Mouse (Mus musculus): Measurements from ENCODE around the gene Gpm6b. TPM values are rescaled to one million over a fixed set of nuclear protein-coding genes. Genes with fewer than 3 reads are reported as not detected.

Gpm6b gene
- polyA plus RNA-seq, 1 experiment: 403 TPM

- no peak for TF ChIP-seq POLR2A (IDR thresholded peaks at IDR 0.05; ENCODE audit: insufficient read depth, low read depth, low read length)
- no peak for TF ChIP-seq CTCF (IDR thresholded peaks at IDR 0.05; ENCODE audit: insufficient read depth, low read depth, low read length)
- 89% methylated on average over 3 of the region's 3 CpGs for WGBS
- peaks cover 2% of the 10 kb centered on the region; the same call in 1 of the 2 replicates for H3K4me1 ChIP-seq (ENCODE audit: control insufficient read depth, insufficient read depth, low read length)
Observed at GRCm38 (mm10) chrX:166229750-166230149, 9.0 kb upstream of the Gpm6b start.

GRCm38 (mm10) chrX:166230515-166231267, 8.0 kb upstream of the Gpm6b start:
- WGBS: 91% methylated on average over 6 of the region's 6 CpGs
- H3K4me1 ChIP-seq (ENCODE audit: control insufficient read depth, insufficient read depth, low read length): peaks cover 2% of the 10 kb centered on the region; the same call in 1 of the 2 replicates
- no peak for TF ChIP-seq CTCF (IDR thresholded peaks at IDR 0.05; ENCODE audit: insufficient read depth, low read depth, low read length)
- TF ChIP-seq POLR2A (IDR thresholded peaks at IDR 0.05; ENCODE audit: insufficient read depth, low read depth, low read length): no peak

More at GRCm38 (mm10) chrX:166229750-166230149, 9.0 kb upstream of the Gpm6b start:
- H3K4me3 ChIP-seq (ENCODE audit: insufficient read depth, low read depth, low read length): no peak overlapping the region
- H3K27ac ChIP-seq (ENCODE audit: insufficient read depth, low read depth, low read length): no peak overlapping the region

DNA sequence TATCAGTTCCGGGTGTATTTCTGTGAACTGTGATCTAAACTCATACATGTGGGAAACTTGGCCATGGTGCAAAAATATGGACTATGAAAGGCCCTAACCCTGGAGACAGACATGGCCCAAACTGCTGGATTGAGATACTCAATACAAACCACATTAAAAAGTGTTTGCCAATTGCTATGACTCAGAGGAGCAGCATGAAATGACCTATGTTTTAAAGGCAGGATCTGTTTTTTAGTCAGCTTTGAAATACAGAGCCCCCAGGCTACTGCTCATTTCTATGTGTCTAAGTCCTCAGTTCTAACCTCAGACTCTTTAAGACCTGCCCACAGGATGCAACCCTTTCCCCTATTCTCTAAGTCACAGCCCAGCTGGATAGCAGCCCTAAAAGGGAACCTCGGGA, 2.6 kb upstream of the Gpm6b start:
- TF ChIP-seq POLR2A (IDR thresholded peaks at IDR 0.05; ENCODE audit: insufficient read depth, low read depth, low read length): no peak
- TF ChIP-seq CTCF (IDR thresholded peaks at IDR 0.05; ENCODE audit: insufficient read depth, low read depth, low read length): no peak
- Histone ChIP-seq H3K4me1 (ENCODE audit: control insufficient read depth, insufficient read depth, low read length) (no peaks in the 10 kb centered on the region; the same call in 1 of the 2 replicates), H3K27ac (ENCODE audit: insufficient read depth, low read depth, low read length) (no peak overlapping the region), H3K4me3 (ENCODE audit: insufficient read depth, low read depth, low read length) (no peak overlapping the region)
- WGBS: 60% methylated on average over 2 of the region's 2 CpGs

More at GRCm38 (mm10) chrX:166230515-166231267, 8.0 kb upstream of the Gpm6b start:
- Histone ChIP-seq H3K4me3 (ENCODE audit: insufficient read depth, low read depth, low read length) (no peak overlapping the region), H3K27ac (ENCODE audit: insufficient read depth, low read depth, low read length) (no peak overlapping the region)

GRCm38 (mm10) chrX:166239520-166239919, 809 bp downstream of the Gpm6b start:
- 0 out of 2 replicates have a peak overlapping the region, but pooled peaks have one; percentile 40 for H3K27ac ChIP-seq (ENCODE audit: insufficient read depth, low read depth, low read length)
- peak overlapping the region; percentile 82 for H3K4me3 ChIP-seq (ENCODE audit: insufficient read depth, low read depth, low read length)
- TF ChIP-seq CTCF (IDR thresholded peaks at IDR 0.05; ENCODE audit: insufficient read depth, low read depth, low read length): no peak
- 23% methylated on average over 13 of the region's 13 CpGs for WGBS
- no peaks in the 10 kb centered on the region; the same call in 1 of the 2 replicates for H3K4me1 ChIP-seq (ENCODE audit: control insufficient read depth, insufficient read depth, low read length)

DNA sequence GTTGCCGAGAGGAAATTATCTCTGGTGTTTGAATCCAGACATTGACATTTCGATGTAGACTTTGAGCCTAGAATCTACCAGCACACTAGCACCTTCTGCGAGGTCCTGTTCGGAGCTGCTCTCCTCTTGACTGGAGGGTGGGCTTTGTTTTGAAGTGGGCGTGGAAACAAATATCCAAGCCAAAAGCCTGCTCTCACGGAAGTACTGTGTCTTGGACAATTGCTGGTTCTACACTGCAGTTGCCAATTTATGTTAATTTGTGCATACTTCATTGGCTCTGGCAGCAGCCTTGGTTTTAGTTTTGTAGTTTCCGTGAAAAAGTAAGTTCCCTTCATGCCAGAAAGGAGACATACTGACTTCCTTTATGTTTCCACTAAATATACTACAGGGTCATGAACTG, 2.0 kb downstream of the Gpm6b start:
- no peak overlapping the region for H3K4me3 ChIP-seq (ENCODE audit: insufficient read depth, low read depth, low read length)
- WGBS: 63% methylated on average over 7 of the region's 7 CpGs
- no peaks in the 10 kb centered on the region; the same call in 1 of the 2 replicates for H3K4me1 ChIP-seq (ENCODE audit: control insufficient read depth, insufficient read depth, low read length)
- H3K27ac ChIP-seq (ENCODE audit: insufficient read depth, low read depth, low read length): no peak overlapping the region
- no peak for TF ChIP-seq POLR2A (IDR thresholded peaks at IDR 0.05; ENCODE audit: insufficient read depth, low read depth, low read length)
- no peak for TF ChIP-seq CTCF (IDR thresholded peaks at IDR 0.05; ENCODE audit: insufficient read depth, low read depth, low read length)

DNA sequence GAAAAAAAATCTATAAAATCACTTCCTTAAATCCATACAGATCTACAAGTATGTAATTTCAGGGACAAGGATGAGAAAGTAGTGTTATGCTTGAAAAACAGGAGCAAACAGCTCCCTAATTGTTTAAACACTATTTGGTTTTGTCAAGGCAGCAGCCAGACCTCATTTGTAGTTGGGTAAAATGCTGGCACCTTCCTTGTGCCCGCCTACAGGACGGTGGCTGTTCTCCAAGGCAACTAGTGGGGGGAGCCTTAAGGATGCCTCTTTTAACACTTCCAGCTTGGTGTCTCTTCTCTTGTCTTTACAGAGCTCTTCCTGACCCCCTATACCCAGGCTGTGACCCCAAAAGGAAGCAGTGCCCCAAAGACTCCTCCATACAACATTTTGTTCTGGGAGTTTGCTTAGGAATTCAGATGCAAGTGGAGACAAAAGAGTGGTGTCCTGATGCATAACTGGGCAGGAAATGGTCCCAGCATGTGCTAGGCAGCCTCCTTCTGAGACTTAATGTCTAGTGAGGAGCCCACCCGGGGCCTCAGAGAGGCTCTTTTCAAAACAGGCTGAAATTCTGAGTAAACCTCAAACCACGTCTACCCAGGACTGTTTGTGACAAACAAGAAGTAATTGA, 4.7 kb downstream of the Gpm6b start:
- no peak for TF ChIP-seq CTCF (IDR thresholded peaks at IDR 0.05; ENCODE audit: insufficient read depth, low read depth, low read length)
- no peak for TF ChIP-seq POLR2A (IDR thresholded peaks at IDR 0.05; ENCODE audit: insufficient read depth, low read depth, low read length)
- Histone ChIP-seq H3K4me1 (ENCODE audit: control insufficient read depth, insufficient read depth, low read length) (no peaks in the 10 kb centered on the region; the same call in 1 of the 2 replicates), H3K27ac (ENCODE audit: insufficient read depth, low read depth, low read length) (no peak overlapping the region), H3K4me3 (ENCODE audit: insufficient read depth, low read depth, low read length) (no peak overlapping the region)
- WGBS: 55% methylated on average over 4 of the region's 4 CpGs

DNA sequence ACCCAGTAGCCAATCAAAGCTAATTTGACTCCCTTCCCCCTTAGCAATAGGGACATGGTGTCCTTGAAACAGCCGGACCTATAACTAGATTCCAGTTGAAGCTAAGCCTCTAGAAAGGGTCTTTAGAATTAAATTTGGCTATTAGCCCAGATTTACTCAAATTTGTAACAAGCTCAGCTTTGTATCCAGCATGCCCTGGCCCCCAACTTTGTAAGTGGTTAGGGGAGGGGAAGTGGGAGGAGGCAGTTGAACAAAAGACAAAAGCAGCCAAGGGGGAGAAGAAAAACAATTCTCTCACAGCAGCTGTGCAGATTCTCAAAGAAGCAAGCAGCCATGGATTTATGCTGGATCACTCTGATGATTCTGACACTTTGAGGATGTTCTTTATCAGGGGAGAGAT, 32.8 kb downstream of the Gpm6b start:
- H3K4me3 ChIP-seq (ENCODE audit: insufficient read depth, low read depth, low read length): no peak overlapping the region
- no peaks in the 10 kb centered on the region for H3K4me1 ChIP-seq (ENCODE audit: control insufficient read depth, insufficient read depth, low read length)
- WGBS: 45% methylated on average over 1 of the region's 1 CpGs
- TF ChIP-seq POLR2A (IDR thresholded peaks at IDR 0.05; ENCODE audit: insufficient read depth, low read depth, low read length): no peak
- no peak for TF ChIP-seq CTCF (IDR thresholded peaks at IDR 0.05; ENCODE audit: insufficient read depth, low read depth, low read length)
- H3K27ac ChIP-seq (ENCODE audit: insufficient read depth, low read depth, low read length): peak overlapping the region; percentile 44; the same call in 1 of the 2 replicates

DNA sequence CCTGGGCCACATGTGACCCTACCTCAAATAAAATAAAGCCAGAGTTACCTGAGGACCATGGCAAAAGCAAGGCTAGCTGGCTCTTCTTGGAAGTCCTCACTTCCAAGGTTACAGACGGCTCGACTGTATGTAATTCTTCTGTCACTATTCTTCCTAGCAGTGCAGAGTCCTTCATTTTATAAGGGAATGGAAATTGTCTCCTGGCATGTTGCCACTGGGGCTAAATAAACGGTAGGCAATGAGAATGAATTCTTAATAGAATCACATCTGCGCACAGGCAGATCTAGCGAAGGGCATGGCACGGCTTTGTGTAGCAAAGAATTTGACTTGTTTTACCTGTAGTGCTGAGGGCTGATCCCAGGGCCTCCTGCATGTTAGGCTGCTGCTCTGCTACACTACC, 33.9 kb downstream of the Gpm6b start:
- H3K27ac ChIP-seq (ENCODE audit: insufficient read depth, low read depth, low read length): peak overlapping the region; percentile 57; the same call in 1 of the 2 replicates
- 59% methylated on average over 6 of the region's 6 CpGs for WGBS
- no peak for TF ChIP-seq CTCF (IDR thresholded peaks at IDR 0.05; ENCODE audit: insufficient read depth, low read depth, low read length)
- TF ChIP-seq POLR2A (IDR thresholded peaks at IDR 0.05; ENCODE audit: insufficient read depth, low read depth, low read length): no peak

DNA sequence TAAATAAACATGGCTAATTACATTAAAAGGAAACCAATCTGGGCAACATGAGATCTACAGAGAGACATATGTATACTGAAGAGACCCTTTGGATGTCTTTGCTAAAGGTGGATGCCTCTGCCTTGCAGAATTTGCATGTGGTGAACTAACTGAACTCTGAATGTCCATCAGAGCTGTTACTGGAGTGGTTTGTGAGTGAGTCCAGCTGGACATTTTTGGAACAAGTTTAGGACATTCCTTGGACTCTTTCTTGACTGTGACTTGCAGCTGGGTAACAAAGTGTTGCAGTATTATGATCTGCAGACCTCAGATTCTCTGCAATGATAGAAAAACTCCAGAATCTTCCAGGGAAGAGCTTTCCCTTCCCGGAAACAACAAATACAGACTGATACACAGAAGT, 41.1 kb downstream of the Gpm6b start:
- H3K4me1 ChIP-seq (ENCODE audit: control insufficient read depth, insufficient read depth, low read length): no peaks in the 10 kb centered on the region
- no peak overlapping the region for H3K4me3 ChIP-seq (ENCODE audit: insufficient read depth, low read depth, low read length)
- WGBS: 71% methylated on average over 1 of the region's 1 CpGs
- TF ChIP-seq CTCF (IDR thresholded peaks at IDR 0.05; ENCODE audit: insufficient read depth, low read depth, low read length) (no peak), POLR2A (IDR thresholded peaks at IDR 0.05; ENCODE audit: insufficient read depth, low read depth, low read length) (no peak)
- H3K27ac ChIP-seq (ENCODE audit: insufficient read depth, low read depth, low read length): no peak overlapping the region

More for the DNA sequence above, 33.9 kb downstream of the Gpm6b start:
- H3K4me1 ChIP-seq (ENCODE audit: control insufficient read depth, insufficient read depth, low read length): no peaks in the 10 kb centered on the region
- H3K4me3 ChIP-seq (ENCODE audit: insufficient read depth, low read depth, low read length): no peak overlapping the region

Measured in olfactory bulb, adult 2 months (tissue).